Mouse (Mus musculus) heart, adult 11 months (tissue): Measurements from ENCODE around the gene Sowahd.
A peak's percentile ranks its signal among the peaks of the same experiment; 100 is the strongest.
"Not testable (repeated sequence)": the region's sequence is repeated elsewhere in the genome, so short reads cannot be mapped to it uniquely, and the experiment has no call there.

Experiments used
- DNase-seq: peaks from one replicate; pipeline ENCODE4 v3.0.0; 2022

The Sowahd gene

GRCm38 (mm10) chrX:37048066-37048889 lies at the start of gene Sowahd:
Gene Sowahd, plus strand, starts transcription at chrX:37048845.
- peak; percentile 84 for DNase-seq

DNA sequence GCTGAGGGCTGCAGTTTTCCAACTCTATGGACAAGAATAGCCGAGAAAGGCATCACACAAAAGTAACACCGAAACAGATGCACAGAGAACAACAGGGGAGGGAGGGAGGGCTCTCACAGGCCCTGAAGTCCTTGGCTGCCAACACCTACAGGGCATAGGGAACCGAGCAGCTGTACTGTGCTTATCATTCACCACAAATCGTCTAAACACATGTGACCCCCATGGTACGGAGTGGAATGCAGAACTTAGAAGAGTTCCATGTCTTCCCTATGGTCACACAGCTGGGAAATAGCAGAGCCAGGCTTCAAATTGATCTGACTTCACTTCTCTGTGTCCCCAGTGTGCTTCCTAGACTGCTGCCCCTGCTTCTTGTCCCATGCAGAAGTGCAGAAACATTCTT lies 34.8 kb upstream of the Sowahd start:
- no peak for DNase-seq

DNA sequence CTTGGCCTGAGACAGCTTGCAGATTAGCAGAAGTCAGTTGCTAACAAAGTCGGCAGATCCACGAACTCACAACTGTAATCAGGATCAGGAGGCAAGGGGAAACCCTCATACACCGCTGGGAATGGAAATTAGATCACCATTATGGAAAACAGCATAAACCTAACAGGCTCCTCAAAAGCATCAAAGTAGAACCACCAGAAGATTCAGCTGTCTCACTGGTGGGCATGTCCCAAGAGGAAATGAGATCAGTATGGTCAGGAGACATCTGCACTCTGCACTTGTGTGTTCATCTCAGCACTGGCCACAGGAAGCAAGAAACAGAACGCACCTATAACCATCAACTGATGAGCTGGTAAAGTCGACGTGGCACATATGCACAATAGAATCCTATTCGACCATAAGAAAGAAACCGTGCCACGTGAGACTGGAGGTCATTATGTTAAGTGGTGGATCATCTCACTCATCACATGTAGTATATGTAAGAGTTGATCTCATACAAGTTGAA lies 30.4 kb upstream of the Sowahd start:
- DNase-seq, result no peak

GRCm38 (mm10) chrX:37019045-37019444 lies 29.6 kb upstream of the Sowahd start:
- no peak for DNase-seq

DNA sequence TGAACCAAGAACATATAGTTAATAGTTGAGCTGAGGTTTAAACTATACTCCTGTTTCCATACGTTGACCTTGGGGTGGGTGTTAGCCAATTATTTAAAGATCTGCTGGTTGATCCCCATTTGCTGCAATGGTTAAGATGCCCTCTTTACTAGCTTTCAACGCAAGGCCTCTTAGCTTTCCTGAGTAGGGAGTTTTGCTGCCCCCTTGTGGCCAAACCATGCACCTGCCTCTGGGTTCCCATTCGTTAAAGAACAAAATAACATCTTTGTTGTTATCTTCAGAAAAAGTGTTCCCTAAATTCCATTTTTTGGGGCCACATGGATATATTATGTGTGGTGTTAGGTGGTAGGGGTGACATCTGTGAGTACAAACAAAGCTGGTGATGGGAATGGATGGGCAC lies 26.0 kb upstream of the Sowahd start:
- no peak for DNase-seq

GRCm38 (mm10) chrX:37023652-37024309 lies 24.9 kb upstream of the Sowahd start:
- DNase-seq, result peak; percentile 95

- peak; percentile 94 for DNase-seq
These were observed 20.3 kb upstream of the Sowahd start for GRCm38 (mm10) chrX:37028378-37028777.

- DNase-seq, result peak; percentile 45
These were observed 5.9 kb upstream of the Sowahd start for GRCm38 (mm10) chrX:37042726-37043125.

- DNase-seq, result peak; percentile 73
These were observed 512 bp downstream of the Sowahd start for GRCm38 (mm10) chrX:37048890-37049823.

GRCm38 (mm10) chrX:37063902-37064301 lies 15.3 kb downstream of the Sowahd start:
- peak; percentile 42 for DNase-seq

GRCm38 (mm10) chrX:37067299-37067698 lies 18.7 kb downstream of the Sowahd start:
- DNase-seq, result peak; percentile 72

DNA sequence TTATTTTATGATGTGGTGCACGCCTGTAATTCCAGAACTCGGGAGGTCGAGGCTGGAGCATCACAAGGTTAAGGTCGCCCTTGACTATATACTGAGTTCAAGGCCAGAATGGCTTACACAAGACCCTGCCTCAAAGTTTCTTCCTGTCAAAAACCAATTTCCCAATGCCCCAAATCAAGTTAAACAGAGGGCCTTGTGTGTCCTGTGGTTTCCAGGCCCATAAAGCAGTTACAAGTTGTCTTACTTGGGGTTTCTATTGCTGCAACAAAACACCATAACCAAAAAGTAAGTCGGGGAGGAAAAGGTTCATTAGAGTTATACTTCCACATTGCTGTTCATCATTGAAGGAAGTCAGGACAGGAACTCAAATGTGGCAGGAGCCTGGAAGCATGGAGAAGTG lies 20.1 kb downstream of the Sowahd start:
- DNase-seq, result peak; percentile 31

- DNase-seq, result peak; percentile 48
These were observed 25.7 kb downstream of the Sowahd start for GRCm38 (mm10) chrX:37074262-37074892.

DNA sequence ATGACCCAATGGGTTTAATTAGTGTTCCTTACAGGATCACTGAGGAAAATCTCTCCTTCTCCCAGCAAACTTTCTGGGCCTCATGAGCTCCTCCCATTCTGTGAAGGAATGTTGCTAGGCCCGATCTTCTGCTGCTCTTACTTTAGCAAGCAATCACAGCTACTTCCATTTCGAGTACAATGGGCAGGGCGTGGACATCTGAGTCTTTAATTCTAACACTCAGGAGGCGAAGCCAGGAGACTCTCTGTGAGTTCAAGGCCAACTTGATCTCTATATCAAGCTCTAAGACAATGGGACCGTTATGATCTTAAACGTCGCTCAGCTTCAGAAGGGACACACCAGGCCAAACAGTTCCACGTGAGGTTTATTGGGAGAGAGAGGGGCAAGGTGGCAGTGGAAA lies 28.0 kb downstream of the Sowahd start:
- peak; percentile 9 for DNase-seq

DNA sequence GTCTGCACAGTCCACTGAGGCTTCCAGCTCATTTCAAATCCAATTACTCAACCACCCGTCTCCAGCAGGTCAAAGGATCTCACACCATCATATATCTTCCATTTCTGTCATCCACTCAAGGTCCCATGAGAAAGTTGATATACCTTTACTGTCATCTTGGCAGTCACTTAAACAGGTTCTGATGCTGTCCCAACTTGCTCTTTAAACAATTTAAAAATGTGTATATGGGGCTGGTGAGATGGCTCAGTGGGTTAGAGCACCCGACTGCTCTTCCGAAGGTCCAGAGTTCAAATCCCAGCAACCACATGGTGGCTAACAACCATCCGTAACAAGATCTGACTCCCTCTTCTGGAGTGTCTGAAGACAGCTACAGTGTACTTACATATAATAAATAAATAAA lies 31.7 kb downstream of the Sowahd start:
- DNase-seq, result not testable (repeated sequence)

GRCm38 (mm10) chrX:37081194-37081593 lies 32.5 kb downstream of the Sowahd start:
- no peak for DNase-seq

- no peak for DNase-seq
These were observed 35.8 kb downstream of the Sowahd start for GRCm38 (mm10) chrX:37084318-37084926.

- peak; percentile 99 for DNase-seq
These were observed 36.4 kb downstream of the Sowahd start, which contains the start of gene Rpl39 for GRCm38 (mm10) chrX:37084927-37085660. Gene Rpl39, minus strand, starts transcription at chrX:37085402.

- DNase-seq, result no peak
These were observed 37.0 kb downstream of the Sowahd start for GRCm38 (mm10) chrX:37085665-37086064.

DNA sequence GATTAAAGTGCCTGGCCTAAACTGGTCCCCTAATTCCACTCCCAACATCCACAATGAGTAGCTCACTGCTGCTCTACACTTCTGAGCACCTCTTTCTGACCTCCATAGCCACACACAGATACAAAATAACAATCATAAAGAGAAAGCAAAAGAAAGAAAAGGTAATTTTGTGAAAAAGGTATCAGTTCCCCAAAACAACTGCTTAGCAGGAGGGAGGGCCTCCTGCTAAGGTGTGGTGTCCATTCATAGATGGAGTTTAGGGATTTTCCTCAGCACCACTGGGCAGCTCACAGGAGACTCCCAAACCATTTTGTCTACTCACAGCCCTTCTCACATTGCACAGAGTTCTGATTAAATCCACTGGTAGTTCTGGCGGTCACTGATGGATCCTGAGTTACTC lies 40.1 kb downstream of the Sowahd start:
- DNase-seq, result peak; percentile 3

DNA sequence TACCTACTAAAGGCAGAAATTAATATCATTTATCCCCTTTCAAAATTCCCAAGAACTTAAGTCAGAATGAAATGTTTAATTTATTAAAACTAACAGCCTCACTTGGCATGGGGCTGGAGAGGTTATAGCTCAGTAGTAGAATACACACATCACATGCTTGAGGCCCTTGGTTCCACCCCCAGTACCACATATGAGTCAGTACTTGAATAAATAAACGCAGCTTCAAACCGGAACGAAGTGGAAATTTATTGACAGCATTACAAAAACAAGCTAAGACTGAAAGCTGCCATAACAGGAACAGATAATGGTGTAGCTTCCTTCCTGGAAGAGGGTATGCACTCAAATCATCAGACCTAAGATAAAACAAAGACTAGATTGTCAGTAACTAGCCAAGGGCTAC lies 42.8 kb downstream of the Sowahd start:
- peak; percentile 34 for DNase-seq
